Mouse (Mus musculus): ENCODE results near the gene Scamp2.
A peak's percentile ranks its signal among the peaks of the same experiment; 100 is the strongest.

Gene Scamp2

GRCm38 (mm10) chr9:57560861-57561710, at the start of gene Scamp2:
Gene Scamp2, plus strand, starts transcription at chr9:57560943.
- DNase-seq = peak; percentile 96

GRCm38 (mm10) chr9:57517113-57517512, 43.6 kb upstream of the Scamp2 start:
- peak; percentile 54 for DNase-seq

GRCm38 (mm10) chr9:57520375-57521055, 40.2 kb upstream of the Scamp2 start:
- no peak for DNase-seq

- DNase-seq = peak; percentile 96
Measured at GRCm38 (mm10) chr9:57521056-57521911, 39.5 kb upstream of the Scamp2 start, which contains the start of gene Cox5a. Gene Cox5a, plus strand, starts transcription at chr9:57521274.

- no peak for DNase-seq
Measured at GRCm38 (mm10) chr9:57522114-57522860, 38.5 kb upstream of the Scamp2 start.

- no peak for DNase-seq
Measured at GRCm38 (mm10) chr9:57522861-57523246, 37.9 kb upstream of the Scamp2 start.

GRCm38 (mm10) chr9:57523754-57524153, 37.0 kb upstream of the Scamp2 start:
- DNase-seq = no peak

- DNase-seq = no peak
Measured at GRCm38 (mm10) chr9:57524439-57524838, 36.3 kb upstream of the Scamp2 start.

- peak; percentile 43 for DNase-seq
Measured at GRCm38 (mm10) chr9:57525516-57525915, 35.2 kb upstream of the Scamp2 start.

GRCm38 (mm10) chr9:57526435-57526834, 34.3 kb upstream of the Scamp2 start:
- DNase-seq = no peak

GRCm38 (mm10) chr9:57531946-57532345, 28.8 kb upstream of the Scamp2 start:
- no peak for DNase-seq

GRCm38 (mm10) chr9:57536362-57536761, 24.4 kb upstream of the Scamp2 start:
- no peak for DNase-seq

- DNase-seq = peak; percentile 94
Measured at GRCm38 (mm10) chr9:57537044-57537727, 23.6 kb upstream of the Scamp2 start, which contains the start of gene Fam219b. Gene Fam219b, plus strand, starts transcription at chr9:57537528.

- DNase-seq = no peak
Measured at GRCm38 (mm10) chr9:57537728-57538181, 23.0 kb upstream of the Scamp2 start.

- DNase-seq = no peak
Measured at GRCm38 (mm10) chr9:57539550-57539949, 21.2 kb upstream of the Scamp2 start.

GRCm38 (mm10) chr9:57541312-57541711, 19.4 kb upstream of the Scamp2 start:
- DNase-seq = peak; percentile 52

- DNase-seq = peak; percentile 30
Measured at GRCm38 (mm10) chr9:57543951-57544350, 16.8 kb upstream of the Scamp2 start.

- no peak for DNase-seq
Measured at GRCm38 (mm10) chr9:57547287-57547686, 13.5 kb upstream of the Scamp2 start.

- no peak for DNase-seq
Measured at GRCm38 (mm10) chr9:57547869-57548268, 12.9 kb upstream of the Scamp2 start.

- no peak for DNase-seq
Measured at GRCm38 (mm10) chr9:57549186-57549585, 11.6 kb upstream of the Scamp2 start.

GRCm38 (mm10) chr9:57550126-57550862, 10.4 kb upstream of the Scamp2 start:
- DNase-seq = no peak
